Mouse (Mus musculus): ENCODE data around the gene Ten1.

GRCm38 (mm10) chr11:116171959-116172358, 26.7 kb upstream of the Ten1 start:
- TF ChIP-seq CTCF (IDR thresholded peaks at IDR 0.05; ENCODE audit: low read depth) (no peak), EP300 (IDR thresholded peaks at IDR 0.05; ENCODE audit: low read depth) (no peak)
